Mouse (Mus musculus): ENCODE results near the gene Gm11099. TPM values are rescaled to one million over a fixed set of nuclear protein-coding genes. Genes with fewer than 3 reads are reported as not detected.

Gene Gm11099
- polyA plus RNA-seq, 1 experiment from 2014 or later = not detected

DNA sequence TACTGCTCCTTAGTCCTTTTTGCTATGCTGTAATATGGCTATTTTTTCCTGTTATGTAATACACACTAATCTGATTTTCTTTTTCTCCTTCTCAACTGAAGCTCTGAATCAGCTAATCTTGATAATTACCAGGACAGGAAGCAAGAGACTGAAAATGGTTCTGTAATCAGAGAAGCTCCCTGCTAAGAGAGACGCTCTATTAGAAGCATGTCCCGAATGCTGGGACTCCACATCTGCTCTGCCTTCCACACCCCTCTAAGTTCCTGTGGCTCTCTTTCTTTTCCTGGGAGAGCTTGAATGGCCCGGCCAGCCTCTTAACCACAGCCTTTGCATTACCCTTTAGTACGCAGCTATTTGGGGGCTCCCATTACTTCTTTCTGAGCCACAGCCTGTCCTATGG is 45.8 kb downstream of the Gm11099 start:
- Histone ChIP-seq H3K4me3 (ENCODE audit: low read length) (no peak overlapping the region), H3K9ac (ENCODE audit: low read depth, low read length) (no peak overlapping the region), H3K27me3 (ENCODE audit: control insufficient read depth, insufficient read depth, low read length) (no peaks in the 10 kb centered on the region), H3K4me2 (replicated peaks; ENCODE audit: low read depth, low read length) (no peak overlapping the region), H3K27ac (ENCODE audit: low read depth, low read length) (no peak overlapping the region), H3K9me3 (ENCODE audit: control insufficient read depth, low read length) (no peaks in the 10 kb centered on the region), H3K4me1 (ENCODE audit: control insufficient read depth, insufficient read depth, low read length) (no peaks in the 10 kb centered on the region), H3K36me3 (ENCODE audit: control insufficient read depth, insufficient read depth, low read length) (no peaks in the 10 kb centered on the region)
- 65% methylated on average over 4 of the region's 4 CpGs for WGBS
- no peak for ATAC-seq (ENCODE audit: low FRiP score, low TSS enrichment)

- Histone ChIP-seq H3K9me3 (ENCODE audit: control insufficient read depth, low read length) (no peaks in the 10 kb centered on the region), H3K4me2 (replicated peaks; ENCODE audit: low read depth, low read length) (no peak overlapping the region), H3K4me3 (ENCODE audit: low read length) (no peak overlapping the region), H3K36me3 (ENCODE audit: control insufficient read depth, insufficient read depth, low read length) (no peaks in the 10 kb centered on the region), H3K27me3 (ENCODE audit: control insufficient read depth, insufficient read depth, low read length) (no peaks in the 10 kb centered on the region), H3K27ac (ENCODE audit: low read depth, low read length) (no peak overlapping the region), H3K4me1 (ENCODE audit: control insufficient read depth, insufficient read depth, low read length) (no peaks in the 10 kb centered on the region), H3K9ac (ENCODE audit: low read depth, low read length) (no peak overlapping the region)
- 44% methylated on average over 14 of the region's 14 CpGs for WGBS
- ATAC-seq (ENCODE audit: low FRiP score, low TSS enrichment) = no peak
Observed at GRCm38 (mm10) chr2:58906814-58907516, 47.7 kb downstream of the Gm11099 start.

GRCm38 (mm10) chr2:58912339-58912738 is 53.1 kb downstream of the Gm11099 start:
- Histone ChIP-seq H3K9ac (ENCODE audit: low read depth, low read length) (no peak overlapping the region), H3K4me3 (ENCODE audit: low read length) (no peak overlapping the region), H3K4me1 (ENCODE audit: control insufficient read depth, insufficient read depth, low read length) (no peaks in the 10 kb centered on the region), H3K9me3 (ENCODE audit: control insufficient read depth, low read length) (no peaks in the 10 kb centered on the region), H3K36me3 (ENCODE audit: control insufficient read depth, insufficient read depth, low read length) (no peaks in the 10 kb centered on the region), H3K4me2 (replicated peaks; ENCODE audit: low read depth, low read length) (no peak overlapping the region), H3K27ac (ENCODE audit: low read depth, low read length) (no peak overlapping the region), H3K27me3 (ENCODE audit: control insufficient read depth, insufficient read depth, low read length) (no peaks in the 10 kb centered on the region)
- no peak for ATAC-seq (ENCODE audit: low FRiP score, low TSS enrichment)
- 94% methylated on average over 9 of the region's 9 CpGs for WGBS

DNA sequence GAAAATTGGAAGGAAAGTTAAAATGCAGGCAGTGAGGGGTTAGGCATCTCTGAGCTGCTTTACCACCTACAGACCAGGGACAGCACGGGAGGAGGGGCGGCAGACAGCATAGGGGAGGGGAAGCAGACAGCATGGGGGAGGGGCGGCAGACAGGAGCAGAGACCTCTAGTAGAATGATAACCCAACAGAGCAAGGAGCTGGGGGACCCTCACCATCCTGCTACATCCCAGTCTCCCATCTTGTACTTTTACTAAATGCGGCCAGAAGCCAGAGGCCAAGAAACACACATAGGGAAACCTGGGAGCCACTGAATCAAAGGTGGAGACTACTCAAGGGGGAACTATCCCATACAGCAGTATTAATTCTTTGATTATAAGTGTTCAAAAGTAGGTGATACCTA is 59.1 kb downstream of the Gm11099 start:
- 48% methylated on average over 4 of the region's 4 CpGs for WGBS

GRCm38 (mm10) chr2:58925551-58925950 is 66.3 kb downstream of the Gm11099 start:
- no peak overlapping the region for H3K4me2 ChIP-seq (replicated peaks; ENCODE audit: low read depth, low read length)
- H3K4me1 ChIP-seq (ENCODE audit: control insufficient read depth, insufficient read depth, low read length) = no peaks in the 10 kb centered on the region
- H3K36me3 ChIP-seq (ENCODE audit: control insufficient read depth, insufficient read depth, low read length) = no peaks in the 10 kb centered on the region
- WGBS = 96% methylated on average over 2 of the region's 2 CpGs
- H3K9ac ChIP-seq (ENCODE audit: low read depth, low read length) = no peak overlapping the region
- H3K27ac ChIP-seq (ENCODE audit: low read depth, low read length) = no peak overlapping the region
- no peak for ATAC-seq (ENCODE audit: low FRiP score, low TSS enrichment)
- no peak overlapping the region for H3K4me3 ChIP-seq (ENCODE audit: low read length)
- no peaks in the 10 kb centered on the region for H3K9me3 ChIP-seq (ENCODE audit: control insufficient read depth, low read length)
- no peaks in the 10 kb centered on the region for H3K27me3 ChIP-seq (ENCODE audit: control insufficient read depth, insufficient read depth, low read length)

More for the DNA sequence above, 59.1 kb downstream of the Gm11099 start:
- H3K36me3 ChIP-seq (ENCODE audit: control insufficient read depth, insufficient read depth, low read length) = no peaks in the 10 kb centered on the region
- no peak overlapping the region for H3K9ac ChIP-seq (ENCODE audit: low read depth, low read length)
- no peak for ATAC-seq (ENCODE audit: low FRiP score, low TSS enrichment)
- H3K27me3 ChIP-seq (ENCODE audit: control insufficient read depth, insufficient read depth, low read length) = no peaks in the 10 kb centered on the region
- H3K4me2 ChIP-seq (replicated peaks; ENCODE audit: low read depth, low read length) = no peak overlapping the region
- H3K4me3 ChIP-seq (ENCODE audit: low read length) = no peak overlapping the region
- H3K4me1 ChIP-seq (ENCODE audit: control insufficient read depth, insufficient read depth, low read length) = no peaks in the 10 kb centered on the region
- no peaks in the 10 kb centered on the region for H3K9me3 ChIP-seq (ENCODE audit: control insufficient read depth, low read length)
- no peak overlapping the region for H3K27ac ChIP-seq (ENCODE audit: low read depth, low read length)

DNA sequence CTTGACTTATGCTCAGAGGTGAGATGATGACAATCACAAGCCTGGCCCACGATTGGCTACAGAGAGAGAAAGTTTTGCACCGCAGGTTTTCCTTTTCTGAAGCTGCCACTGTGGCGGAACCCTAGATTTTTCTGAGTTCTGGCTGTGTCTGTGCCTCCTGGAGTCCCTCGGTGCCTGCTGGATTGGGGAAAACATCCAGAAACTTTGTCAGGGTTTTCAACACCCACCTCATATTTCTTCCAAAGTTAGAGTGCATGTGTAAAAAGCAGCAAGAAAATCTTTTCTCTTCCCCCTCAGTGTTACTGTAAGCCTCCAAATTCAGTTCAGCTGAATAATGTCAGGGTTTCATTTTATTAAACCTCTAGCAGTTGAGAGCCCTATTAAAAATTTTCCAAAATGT is 82.1 kb downstream of the Gm11099 start:
- Histone ChIP-seq H3K9me3 (ENCODE audit: control insufficient read depth, low read length) (no peaks in the 10 kb centered on the region), H3K27ac (ENCODE audit: low read depth, low read length) (no peak overlapping the region), H3K4me3 (ENCODE audit: low read length) (no peak overlapping the region), H3K27me3 (ENCODE audit: control insufficient read depth, insufficient read depth, low read length) (no peaks in the 10 kb centered on the region), H3K4me2 (replicated peaks; ENCODE audit: low read depth, low read length) (no peak overlapping the region), H3K4me1 (ENCODE audit: control insufficient read depth, insufficient read depth, low read length) (no peaks in the 10 kb centered on the region), H3K9ac (ENCODE audit: low read depth, low read length) (no peak overlapping the region), H3K36me3 (ENCODE audit: control insufficient read depth, insufficient read depth, low read length) (no peaks in the 10 kb centered on the region)
- ATAC-seq (ENCODE audit: low FRiP score, low TSS enrichment) = no peak
- WGBS = 82% methylated on average over 4 of the region's 4 CpGs

DNA sequence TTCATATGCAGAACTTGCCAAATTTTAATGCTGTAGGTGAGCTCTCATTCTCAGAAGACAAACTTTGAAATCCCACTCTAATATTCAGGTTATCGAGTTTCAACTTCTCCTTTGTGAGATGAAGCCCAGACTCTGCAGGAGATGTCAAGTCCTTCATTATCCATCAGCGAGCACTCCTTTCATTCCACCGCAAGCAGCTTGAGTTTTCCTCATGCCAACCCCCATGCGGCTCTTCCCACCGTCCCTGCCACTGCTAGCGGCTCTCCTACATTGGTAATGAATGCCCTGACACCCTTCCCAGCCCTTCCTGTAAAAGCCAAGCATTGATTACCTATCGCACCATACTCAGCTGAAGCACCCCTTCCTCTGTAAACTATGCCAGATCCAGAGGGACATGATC is 89.6 kb downstream of the Gm11099 start:
- no peaks in the 10 kb centered on the region for H3K36me3 ChIP-seq (ENCODE audit: control insufficient read depth, insufficient read depth, low read length)
- no peaks in the 10 kb centered on the region for H3K9me3 ChIP-seq (ENCODE audit: control insufficient read depth, low read length)
- H3K27ac ChIP-seq (ENCODE audit: low read depth, low read length) = no peak overlapping the region
- no peak overlapping the region for H3K4me2 ChIP-seq (replicated peaks; ENCODE audit: low read depth, low read length)
- no peaks in the 10 kb centered on the region for H3K27me3 ChIP-seq (ENCODE audit: control insufficient read depth, insufficient read depth, low read length)
- no peak overlapping the region for H3K9ac ChIP-seq (ENCODE audit: low read depth, low read length)
- WGBS = 84% methylated on average over 7 of the region's 7 CpGs
- ATAC-seq (ENCODE audit: low FRiP score, low TSS enrichment) = no peak
- no peaks in the 10 kb centered on the region for H3K4me1 ChIP-seq (ENCODE audit: control insufficient read depth, insufficient read depth, low read length)
- H3K4me3 ChIP-seq (ENCODE audit: low read length) = no peak overlapping the region

DNA sequence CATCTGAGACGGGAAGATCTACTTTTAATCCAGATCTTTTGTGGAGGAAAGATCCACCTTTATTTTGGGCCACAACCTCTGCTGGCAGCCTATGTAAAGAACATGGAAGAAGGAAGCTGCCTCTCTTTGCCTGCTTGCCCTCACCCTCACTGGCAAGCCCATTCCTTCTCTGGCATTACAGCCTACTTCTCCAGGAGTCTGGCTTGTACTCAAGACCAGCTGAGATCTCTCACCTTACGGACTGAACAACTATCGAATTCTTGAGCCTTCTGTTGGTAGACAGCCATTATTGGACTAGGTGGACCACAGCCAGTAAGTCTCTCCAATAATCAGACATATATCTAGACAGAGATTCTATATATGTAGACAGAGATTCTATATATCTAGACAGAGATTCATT is 92.9 kb downstream of the Gm11099 start:
- Histone ChIP-seq H3K4me3 (ENCODE audit: low read length) (no peak overlapping the region), H3K36me3 (ENCODE audit: control insufficient read depth, insufficient read depth, low read length) (no peaks in the 10 kb centered on the region), H3K9me3 (ENCODE audit: control insufficient read depth, low read length) (no peaks in the 10 kb centered on the region), H3K27me3 (ENCODE audit: control insufficient read depth, insufficient read depth, low read length) (no peaks in the 10 kb centered on the region), H3K9ac (ENCODE audit: low read depth, low read length) (no peak overlapping the region), H3K4me2 (replicated peaks; ENCODE audit: low read depth, low read length) (no peak overlapping the region), H3K4me1 (ENCODE audit: control insufficient read depth, insufficient read depth, low read length) (no peaks in the 10 kb centered on the region), H3K27ac (ENCODE audit: low read depth, low read length) (no peak overlapping the region)
- WGBS = 89% methylated on average over 3 of the region's 3 CpGs
- ATAC-seq (ENCODE audit: low FRiP score, low TSS enrichment) = no peak

DNA sequence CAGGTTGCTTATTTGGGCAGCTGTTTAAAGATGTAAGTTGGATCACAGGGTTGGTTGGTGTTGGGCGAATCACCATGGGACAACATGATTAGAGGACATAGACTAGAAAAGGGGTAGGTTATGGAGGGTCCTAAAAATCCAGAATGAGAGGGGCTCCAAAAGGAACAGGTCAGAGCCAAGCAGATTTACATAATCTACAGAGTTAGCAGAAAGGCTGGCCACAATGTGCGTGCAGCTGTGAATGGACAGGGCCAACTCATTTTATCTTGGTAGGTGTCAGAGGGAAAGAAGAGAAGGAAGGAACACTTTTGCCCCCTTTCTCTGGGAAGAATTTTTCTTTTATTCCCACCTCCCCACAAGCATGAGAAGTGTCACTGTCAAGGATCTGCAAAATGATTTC is 97.1 kb downstream of the Gm11099 start:
- Histone ChIP-seq H3K4me2 (replicated peaks; ENCODE audit: low read depth, low read length) (no peak overlapping the region), H3K27me3 (ENCODE audit: control insufficient read depth, insufficient read depth, low read length) (no peaks in the 10 kb centered on the region), H3K4me3 (ENCODE audit: low read length) (no peak overlapping the region), H3K27ac (ENCODE audit: low read depth, low read length) (no peak overlapping the region), H3K36me3 (ENCODE audit: control insufficient read depth, insufficient read depth, low read length) (no peaks in the 10 kb centered on the region), H3K9me3 (ENCODE audit: control insufficient read depth, low read length) (no peaks in the 10 kb centered on the region), H3K4me1 (ENCODE audit: control insufficient read depth, insufficient read depth, low read length) (no peaks in the 10 kb centered on the region), H3K9ac (ENCODE audit: low read depth, low read length) (no peak overlapping the region)
- ATAC-seq (ENCODE audit: low FRiP score, low TSS enrichment) = no peak
- WGBS = 82% methylated on average over 2 of the region's 2 CpGs

Measured in kidney, embryonic 14.5 days (tissue).